Mouse (Mus musculus) kidney, postnatal 4 days (tissue): ENCODE measurements around the gene Tsks.
A peak's percentile ranks its signal among the peaks of the same experiment; 100 is the strongest.

Experiments used
- DNase-seq, 2 experiments: peaks; one replicate each; pipeline ENCODE4 v3.0.0; 2021; ENCODE audit warnings: mixed read lengths in 2 of 2

The Tsks gene

GRCm38 (mm10) chr7:44983085-44983484 is 40.1 kb downstream of the Tsks start:
- DNase-seq = peak; percentile 94

DNA sequence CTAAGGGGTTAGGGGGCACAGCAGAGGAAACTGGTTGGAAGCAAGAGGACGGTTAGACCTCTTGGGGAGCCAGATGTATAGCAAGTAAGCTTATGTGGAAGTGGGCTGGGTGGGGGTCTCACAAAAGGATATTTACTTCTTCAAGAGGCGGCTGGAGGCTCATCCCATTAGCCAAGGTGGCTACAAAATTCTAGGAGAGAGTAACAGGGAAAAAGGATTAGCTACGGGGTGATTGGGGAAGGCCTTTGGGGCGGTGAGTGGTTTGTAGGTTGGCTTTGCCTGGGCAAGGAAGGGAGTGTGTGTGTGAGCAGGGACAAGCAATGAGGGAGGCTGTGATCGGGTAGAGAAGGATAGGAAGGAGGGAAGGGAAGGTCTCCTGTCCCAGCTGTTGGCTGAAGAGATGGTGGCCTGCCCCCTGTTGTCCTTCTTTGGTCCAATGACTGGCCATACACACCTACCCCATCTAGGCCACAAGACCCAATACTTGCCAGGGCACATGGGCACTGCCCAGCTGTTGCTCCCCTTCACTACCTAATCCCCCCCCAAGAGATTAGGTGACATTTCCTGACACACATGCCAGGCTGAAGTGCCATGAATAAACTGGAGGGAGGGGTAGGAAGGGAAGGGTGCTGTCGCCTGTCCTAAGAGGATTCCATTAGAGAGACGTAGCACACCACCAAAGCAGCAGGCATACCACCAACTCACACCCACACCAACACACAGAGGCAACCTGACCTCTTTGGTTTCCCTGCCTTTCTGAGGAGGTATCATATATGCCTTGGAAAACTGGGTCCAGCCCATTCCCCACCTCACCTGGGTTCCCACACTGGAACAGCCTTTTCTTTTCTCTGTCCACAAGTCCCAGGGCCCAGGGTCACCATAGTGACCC is 41.2 kb downstream of the Tsks start:
- DNase-seq = no peak

GRCm38 (mm10) chr7:44984833-44985164 is 41.8 kb downstream of the Tsks start:
- DNase-seq = no peak

GRCm38 (mm10) chr7:44985595-44986191 is 42.7 kb downstream of the Tsks start:
- peak; percentile 87 to 92 for DNase-seq

GRCm38 (mm10) chr7:44986192-44986878 is 43.3 kb downstream of the Tsks start, which contains the start of gene Prmt1:
Gene Prmt1, minus strand, starts transcription at chr7:44986568.
- peak; percentile 95 to 97 for DNase-seq

DNA sequence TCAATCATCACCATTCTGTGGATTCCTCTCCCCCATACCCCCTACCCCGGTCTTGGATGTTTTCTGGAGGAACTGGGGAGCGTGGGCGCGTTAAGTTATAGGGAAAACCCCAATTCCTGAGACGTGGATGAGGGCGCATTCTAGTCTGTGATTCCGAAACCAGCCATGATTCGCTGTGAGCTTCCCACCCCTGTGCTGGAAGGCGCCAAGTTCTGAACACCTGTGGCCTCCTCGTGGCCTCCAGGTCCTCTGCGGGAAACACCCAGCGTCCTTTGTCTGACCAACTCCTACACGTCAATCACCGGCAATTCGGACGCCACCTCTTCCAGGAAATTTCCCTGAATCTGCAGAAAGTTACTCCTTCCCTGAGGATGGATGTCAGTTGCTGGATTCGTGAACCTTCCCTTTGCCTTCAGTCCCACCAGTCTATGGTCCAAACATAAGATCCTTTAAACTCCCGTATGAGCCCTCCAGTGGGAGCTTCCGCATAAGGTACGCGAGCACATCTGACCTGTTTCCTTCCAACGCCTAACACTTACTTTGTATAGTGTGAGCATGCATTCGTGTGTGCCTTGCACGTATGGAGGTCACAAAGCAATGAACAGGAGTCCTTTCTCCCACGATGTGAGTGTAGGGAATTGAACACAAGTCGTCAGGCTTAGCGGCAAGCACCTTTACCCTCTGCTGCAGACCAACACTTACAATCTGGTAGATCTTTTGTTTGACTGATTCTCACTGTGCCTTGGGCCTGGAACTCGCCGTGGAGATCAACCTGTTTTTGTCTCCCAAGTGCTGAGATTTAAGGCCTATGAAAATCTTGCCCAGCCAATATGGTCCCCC is 44.1 kb downstream of the Tsks start:
- peak in 1 of 2 experiments; percentile 42 for DNase-seq

DNA sequence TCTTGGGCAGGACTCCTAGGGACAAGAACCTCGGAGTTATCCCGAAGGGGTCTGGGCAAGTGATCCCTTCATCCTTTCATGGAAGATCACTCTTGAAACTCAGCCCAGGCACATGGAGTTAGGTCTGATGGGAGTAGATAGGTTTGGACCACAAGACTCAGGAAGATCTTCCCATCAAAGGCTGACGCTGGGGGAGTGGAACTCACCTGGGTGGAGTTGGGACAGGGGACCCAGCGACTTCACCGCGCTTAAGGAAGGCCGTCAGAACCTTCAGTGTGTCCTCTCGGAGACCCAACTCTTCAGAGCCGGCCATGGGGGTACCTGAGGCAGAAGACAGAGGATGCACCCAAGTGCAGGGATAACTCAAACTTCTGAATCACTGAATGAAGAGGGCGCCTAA is 53.7 kb downstream of the Tsks start:
- DNase-seq = no peak

- peak; percentile 96 to 98 for DNase-seq
These were observed 54.4 kb downstream of the Tsks start, which contains the start of gene Irf3 for GRCm38 (mm10) chr7:44997231-44997939. Gene Irf3, plus strand, starts transcription at chr7:44997648.

GRCm38 (mm10) chr7:44997940-44998428 is 55.0 kb downstream of the Tsks start:
- DNase-seq = no peak

GRCm38 (mm10) chr7:44998501-44998955 is 55.5 kb downstream of the Tsks start, which contains the start of gene Bcl2l12:
Gene Bcl2l12, minus strand, starts transcription at chr7:44998712.
- peak; percentile 68 to 80 for DNase-seq

- peak in 1 of 2 experiments; percentile 55 for DNase-seq
These were observed 56.7 kb downstream of the Tsks start for GRCm38 (mm10) chr7:44999753-45000152.

DNA sequence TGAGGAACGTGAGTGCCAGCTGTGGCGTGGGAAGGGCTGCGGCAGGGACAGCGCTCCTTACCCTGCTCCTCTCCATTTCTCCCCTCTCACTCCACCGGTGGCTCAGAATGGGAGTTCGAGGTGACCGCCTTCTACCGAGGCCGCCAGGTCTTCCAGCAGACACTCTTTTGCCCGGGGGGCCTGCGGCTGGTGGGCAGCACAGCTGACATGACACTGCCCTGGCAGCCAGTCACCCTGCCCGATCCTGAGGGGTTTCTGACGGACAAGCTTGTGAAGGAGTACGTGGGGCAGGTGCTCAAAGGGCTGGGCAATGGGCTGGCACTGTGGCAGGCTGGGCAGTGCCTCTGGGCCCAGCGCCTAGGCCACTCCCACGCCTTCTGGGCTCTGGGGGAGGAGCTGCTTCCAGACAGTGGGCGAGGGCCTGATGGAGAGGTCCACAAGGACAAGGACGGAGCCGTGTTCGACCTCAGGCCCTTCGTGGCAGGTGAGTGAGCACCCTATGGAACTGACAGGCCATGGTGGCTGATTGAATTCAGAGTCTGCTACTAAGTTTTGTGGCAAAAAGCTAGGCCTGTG is 57.6 kb downstream of the Tsks start:
- peak; percentile 50 to 69 for DNase-seq

DNA sequence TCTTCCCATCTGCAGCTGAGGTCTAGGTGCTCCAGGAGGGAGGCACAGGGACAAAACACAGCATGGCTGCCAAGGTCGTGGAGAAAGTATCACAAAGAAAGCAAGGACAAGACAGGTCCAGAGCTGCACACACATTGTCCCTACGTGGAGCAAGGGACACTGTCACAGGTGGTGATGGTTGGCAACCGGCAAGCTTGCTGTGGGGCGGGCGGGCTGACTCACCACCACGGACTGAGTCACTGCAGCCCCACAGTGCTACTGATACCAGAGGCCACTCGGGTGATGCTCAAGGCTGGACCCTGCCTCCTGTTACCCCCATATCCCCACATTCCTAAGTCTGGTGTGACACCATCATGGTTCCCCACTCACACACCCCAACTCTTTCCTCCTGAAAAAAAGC is 59.4 kb downstream of the Tsks start:
- DNase-seq = no peak

- peak in 1 of 2 experiments; percentile 62 for DNase-seq
These were observed 61.5 kb downstream of the Tsks start for GRCm38 (mm10) chr7:45004546-45004945.

DNA sequence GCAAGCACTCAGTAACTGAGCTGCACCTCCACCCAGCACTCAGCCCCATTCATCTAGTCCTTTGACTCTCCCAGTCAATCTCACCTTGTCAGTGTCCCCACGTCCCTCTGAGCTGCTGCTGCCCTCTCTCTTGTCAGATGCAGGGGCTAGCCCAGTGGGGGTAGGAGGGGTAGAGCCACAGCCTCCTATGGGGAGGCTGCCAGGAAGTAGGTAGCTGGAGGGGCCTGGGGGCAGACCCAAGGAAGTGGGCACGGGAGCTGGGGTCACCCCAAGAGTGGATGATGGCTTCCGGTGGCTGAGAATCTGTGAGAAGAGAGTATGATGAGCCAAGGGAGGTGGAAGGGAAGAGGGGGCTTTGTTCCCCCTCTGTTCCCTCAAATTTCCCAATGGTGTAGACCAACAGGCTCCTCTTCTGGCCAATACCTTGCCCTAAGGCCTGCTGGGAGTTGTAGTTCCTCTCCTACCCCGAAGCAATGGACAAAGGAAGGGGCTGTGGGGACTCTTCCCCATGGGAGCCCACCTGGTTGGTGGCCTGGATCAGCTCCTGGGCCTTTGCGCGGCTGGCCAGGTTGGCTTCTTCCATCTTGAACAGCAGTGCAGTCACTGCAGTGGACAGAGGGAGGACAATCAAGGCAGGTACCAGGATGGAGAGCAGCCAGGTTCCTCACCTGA is 62.5 kb downstream of the Tsks start:
- no peak for DNase-seq

DNA sequence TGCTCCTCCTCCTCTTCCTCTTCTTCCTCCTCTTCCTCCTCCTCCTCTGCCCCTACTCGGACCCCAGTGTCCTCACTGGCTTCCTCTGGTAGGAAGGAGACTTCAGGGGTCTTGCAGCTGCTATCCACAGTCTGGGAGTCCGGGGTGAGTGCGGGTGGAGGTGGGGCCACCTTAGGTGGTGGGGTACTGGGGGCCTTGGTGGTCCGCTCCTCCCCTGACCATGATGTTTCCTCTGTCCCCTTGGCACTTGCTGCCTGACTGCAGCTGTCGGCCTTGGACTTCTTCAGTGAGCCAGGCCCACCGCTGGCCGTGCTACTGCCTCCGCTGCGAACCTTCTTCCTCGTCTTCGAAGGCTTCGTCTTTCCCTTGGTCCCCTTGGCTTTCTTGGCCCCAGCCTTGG is 63.5 kb downstream of the Tsks start:
- no peak for DNase-seq

DNA sequence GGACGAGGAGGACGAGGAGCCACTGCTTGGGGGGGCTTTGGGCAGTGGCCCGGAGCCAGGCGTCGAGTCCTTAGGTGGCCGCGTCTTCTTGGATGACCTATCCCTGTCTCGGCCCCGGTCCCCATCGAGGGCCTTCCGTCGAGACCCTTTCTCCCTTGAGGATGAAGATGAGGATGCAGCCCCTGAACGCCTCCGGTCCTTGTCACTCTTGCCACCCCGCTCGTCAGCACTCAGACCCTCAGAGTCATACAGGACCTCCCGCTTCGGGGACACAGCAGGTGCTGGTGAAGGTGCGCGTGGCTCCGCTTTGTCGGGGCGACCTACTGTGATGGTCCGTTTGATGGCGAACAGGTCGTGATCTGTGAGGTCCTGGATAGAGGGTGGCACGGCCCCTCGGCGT is 64.1 kb downstream of the Tsks start:
- DNase-seq = no peak
